Mouse (Mus musculus) liver, postnatal 0 days (tissue): ENCODE results near the gene Ctsw.

Source experiments
- CTCF ChIP-seq: sonication (generic); IDR thresholded peaks from 2 replicates; pipeline ENCODE4 v1.5.1; 2016; ENCODE audit warnings: antibody characterized with exemption, low read depth
- EP300 ChIP-seq: IDR thresholded peaks from 2 replicates; pipeline ENCODE4 v1.6.1; 2016; ENCODE audit warnings: antibody characterized with exemption, low read depth, mild to moderate bottlenecking

GRCm38 (mm10) chr19:5483386-5484359, 15.4 kb upstream of the Ctsw start:
- TF ChIP-seq CTCF = no peak
- TF ChIP-seq EP300 = no peak
